Mouse (Mus musculus) ES-E14 (cell line): ENCODE data around the gene Cul3. TPM values are rescaled to one million over a fixed set of nuclear protein-coding genes. Genes with fewer than 3 reads are reported as not detected.

Source experiments
- DNase-seq: peaks from one replicate; pipeline ENCODE4 v3.0.0-alpha.2; 2013; ENCODE audit warnings: low read depth, low spot score
- H3K27ac ChIP-seq: 2 replicates; pipeline ENCODE4 v1.5.1; 2012; ENCODE audit warnings: low read depth, mild to moderate bottlenecking, low read length, moderate library complexity, mixed read lengths; ENCODE audit not compliant: poor library complexity, insufficient read depth, severe bottlenecking
- H3K36me3 ChIP-seq: 2 replicates; pipeline ENCODE4 v1.6.1; 2012; ENCODE audit warnings: mild to moderate bottlenecking, low read length, moderate library complexity, mixed read lengths; ENCODE audit not compliant: control insufficient read depth, poor library complexity, insufficient read depth, severe bottlenecking
- H3K4me1 ChIP-seq, 2 experiments: fragments of 150-350 bp in 1 of 2; sonication (generic) in 1 of 2; 2 replicates each; pipeline ENCODE4 v1.6.1; 2012; ENCODE audit warnings: low read length in 2 of 2, mild to moderate bottlenecking in 1 of 2, mixed read lengths in 1 of 2; ENCODE audit not compliant: control insufficient read depth in 2 of 2, insufficient read depth in 2 of 2, poor library complexity in 1 of 2
- H3K4me3 ChIP-seq, 2 experiments: fragments of 150-350 bp in 1 of 2; sonication (generic) in 1 of 2; 2 replicates each; pipeline ENCODE4 v1.5.1; 2012; ENCODE audit warnings: low read length in 2 of 2, low read depth in 1 of 2, mild to moderate bottlenecking in 1 of 2, mixed read lengths in 1 of 2; ENCODE audit not compliant: insufficient read depth in 1 of 2, poor library complexity in 1 of 2, severe bottlenecking in 1 of 2
- H3K9ac ChIP-seq: 2 replicates; pipeline ENCODE4 v1.6.1; 2012; ENCODE audit warnings: low read depth, mild to moderate bottlenecking, low read length, mixed read lengths; ENCODE audit not compliant: poor library complexity, insufficient read depth, severe bottlenecking
- H3K9me3 ChIP-seq: fragments of 150-350 bp; sonication (generic); 2 replicates; pipeline ENCODE4 v1.6.1; 2012; ENCODE audit warnings: low read depth, mild to moderate bottlenecking, low read length; ENCODE audit not compliant: control insufficient read depth, insufficient read depth
- CHD2 ChIP-seq: IDR thresholded peaks from 2 replicates; pipeline ENCODE4 v1.6.1; 2014; ENCODE audit warnings: mild to moderate bottlenecking, low read depth, low read length, inconsistent platforms
- HCFC1 ChIP-seq: IDR thresholded peaks from 2 replicates; pipeline ENCODE4 v1.6.1; 2012; ENCODE audit warnings: low read length, inconsistent platforms, borderline replicate concordance; ENCODE audit not compliant: insufficient read depth
- MAFK ChIP-seq: IDR thresholded peaks from 2 replicates; pipeline ENCODE4 v1.6.1; 2014; ENCODE audit warnings: mild to moderate bottlenecking, low read depth, low read length, inconsistent platforms; ENCODE audit not compliant: insufficient read depth
- ZC3H11A ChIP-seq: IDR thresholded peaks from 2 replicates; pipeline ENCODE4 v1.6.1; 2012; ENCODE audit warnings: low read depth, mild to moderate bottlenecking, inconsistent platforms, low read length, borderline replicate concordance
- ZNF384 ChIP-seq: IDR thresholded peaks from 2 replicates; pipeline ENCODE4 v1.6.1; 2012; ENCODE audit warnings: low read depth, low read length, inconsistent platforms
- in situ Hi-C, 2 experiments: fragments of 600-800 bp; cut with MboI; formaldehyde crosslinking; loops; one replicate each; pipeline ENCODE4 v1.15.1; 2025; ENCODE audit warnings: low sequenced_read_pairs in 2 of 2, inconsistent platforms in 1 of 2; ENCODE audit not compliant: unreplicated experiment in 2 of 2
- total RNA-seq: library from RNA; depleted of rRNA; stranded (reverse); fragments of 300-350 nt; gene quantifications from 2 replicates; pipeline ENCODE4 v1.2.3, GENCODE M21; 2012; rRNA removed

The Cul3 gene
- total RNA-seq, 1 experiment: 89.7 TPM

DNA sequence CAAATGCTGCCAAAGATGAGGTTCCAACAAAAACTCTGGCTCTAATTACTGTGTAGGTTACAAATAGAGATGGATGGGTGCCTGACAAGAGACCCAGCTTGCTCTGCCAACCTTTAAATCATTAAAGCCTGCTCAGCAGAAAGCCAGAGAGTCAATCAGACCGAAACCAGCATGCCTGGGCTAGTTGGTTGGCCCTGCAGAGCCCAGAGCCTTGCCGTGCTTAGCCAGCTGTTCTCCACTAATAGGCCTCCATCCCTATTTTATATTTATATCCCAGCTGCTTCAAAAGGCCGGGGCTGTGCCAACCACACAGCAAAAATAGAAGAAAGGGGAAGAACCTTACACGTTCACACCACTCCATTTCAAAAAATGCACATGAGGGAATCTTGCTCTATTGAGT lies 119.1 kb downstream of the Cul3 start:
- H3K4me3 ChIP-seq: no peak overlapping the region
- no peaks in the 10 kb centered on the region for H3K36me3 ChIP-seq
- in situ Hi-C loops: no loop called here
- no peak overlapping the region for H3K9ac ChIP-seq
- no peak for TF ChIP-seq HCFC1
- no peak for TF ChIP-seq MAFK
- no peak for TF ChIP-seq ZNF384
- no peak for TF ChIP-seq CHD2
- no peak for TF ChIP-seq ZC3H11A
- no peaks in the 10 kb centered on the region for H3K9me3 ChIP-seq
- peaks cover 0 to 2% of the 10 kb centered on the region in 2 experiments; a peak in 1 of 4 replicates for H3K4me1 ChIP-seq
- no peak overlapping the region for H3K27ac ChIP-seq
- DNase-seq: no peak

DNA sequence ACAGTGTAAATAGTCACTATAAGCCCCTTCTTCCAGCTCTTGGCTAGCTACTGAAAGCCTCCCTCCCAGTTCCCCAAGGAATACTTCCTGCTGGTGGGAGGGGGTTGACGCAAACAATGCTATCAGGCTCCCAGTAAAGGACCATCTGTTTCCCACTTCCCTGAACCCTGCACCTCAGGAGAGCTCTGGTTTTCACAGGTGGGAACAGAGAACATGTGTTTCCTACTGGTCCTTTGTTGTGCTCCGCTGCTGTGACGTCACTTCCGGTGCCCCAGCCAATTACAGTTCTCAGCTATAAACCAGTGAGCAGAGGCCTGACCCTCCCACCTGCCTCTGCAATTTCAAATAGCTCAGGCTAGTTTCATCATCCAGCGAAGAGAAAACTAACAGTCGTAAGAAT lies 122.0 kb downstream of the Cul3 start, which contains the start of gene Fam124b:
TSS of gene Fam124b (minus strand) at position 206 of the 400 bp plus-strand sequence.
- DNase-seq: no peak
- Histone ChIP-seq H3K27ac (no peak within 1 kb of the TSS), H3K9ac (no peak within 1 kb of the TSS), H3K4me1 (0 out of 4 replicates have a peak, but pooled peaks cover 0 to 3% of the 10 kb centered on the region in 2 experiments), H3K9me3 (no peaks in the 10 kb centered on the region), H3K36me3 (no peaks in the 10 kb centered on the region), H3K4me3 (no peak within 1 kb of the TSS)
- in situ Hi-C loops: no loop called here
- no peak for TF ChIP-seq ZNF384
- TF ChIP-seq MAFK: no peak
- no peak for TF ChIP-seq ZC3H11A
- TF ChIP-seq HCFC1: no peak
- no peak for TF ChIP-seq CHD2

Other genes with a start within 250 kb of the Cul3 start
- 0.18 and 0.26 TPM in 2 replicates for gene Fam124b, start 122.0 kb downstream of the Cul3 start, total RNA-seq
- not detected in 2 replicates for gene Gm45261, start 121.0 kb upstream of the Cul3 start, total RNA-seq